Mouse (Mus musculus) G1E (cell line): ENCODE results near the gene Supv3l1.

Experiments
- CTCF ChIP-seq: IDR thresholded peaks from 2 replicates; pipeline ENCODE4 v1.5.1; 2012; ENCODE audit warnings: low read depth, low read length, inconsistent platforms, mixed read lengths
- GATA1 ChIP-seq: IDR thresholded peaks from 2 replicates; pipeline ENCODE4 v1.6.1; 2012; ENCODE audit warnings: borderline replicate concordance, low read length, inconsistent platforms, mixed read lengths
- POLR2AphosphoS5 ChIP-seq: IDR thresholded peaks from 2 replicates; pipeline ENCODE4 v1.6.1; 2012; ENCODE audit warnings: low read depth, low read length, inconsistent platforms; ENCODE audit not compliant: insufficient replicate concordance
- TAL1 ChIP-seq: conservative IDR thresholded peaks from 2 replicates; pipeline ENCODE4 v1.6.1; 2012; ENCODE audit warnings: low read depth, low read length, inconsistent platforms, mixed read lengths

DNA sequence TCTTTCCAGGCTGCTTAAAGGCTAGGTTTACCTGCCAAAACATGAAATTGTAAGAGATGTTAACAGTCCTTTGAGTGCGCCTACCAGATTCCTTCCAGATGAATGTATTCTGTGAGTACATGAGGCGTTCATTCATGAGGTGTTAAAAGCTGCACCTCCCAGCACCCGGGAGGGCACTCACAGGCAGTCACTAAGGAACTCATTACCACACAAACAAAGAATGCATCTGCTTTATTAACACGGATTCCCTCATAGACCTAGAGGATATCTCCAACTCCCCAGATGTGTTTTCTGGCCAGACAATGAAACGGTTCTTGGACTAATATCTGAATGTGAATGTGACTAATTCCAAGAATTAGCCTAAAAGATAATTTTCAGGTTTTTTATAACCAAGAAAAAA is 21.6 kb upstream of the Supv3l1 start:
- TF ChIP-seq CTCF (no peak), POLR2AphosphoS5 (no peak), GATA1 (no peak), TAL1 (no peak)
